Mouse (Mus musculus): Measurements from ENCODE around the gene Rab8b. TPM values are rescaled to one million over a fixed set of nuclear protein-coding genes. Genes with fewer than 3 reads are reported as not detected.
"Not testable (repeated sequence)": the region's sequence is repeated elsewhere in the genome, so short reads cannot be mapped to it uniquely, and the experiment has no call there.

Rab8b gene
- total and polyA plus RNA-seq, 2 experiments from 2014 or later: 9.5 to 9.8 TPM

DNA sequence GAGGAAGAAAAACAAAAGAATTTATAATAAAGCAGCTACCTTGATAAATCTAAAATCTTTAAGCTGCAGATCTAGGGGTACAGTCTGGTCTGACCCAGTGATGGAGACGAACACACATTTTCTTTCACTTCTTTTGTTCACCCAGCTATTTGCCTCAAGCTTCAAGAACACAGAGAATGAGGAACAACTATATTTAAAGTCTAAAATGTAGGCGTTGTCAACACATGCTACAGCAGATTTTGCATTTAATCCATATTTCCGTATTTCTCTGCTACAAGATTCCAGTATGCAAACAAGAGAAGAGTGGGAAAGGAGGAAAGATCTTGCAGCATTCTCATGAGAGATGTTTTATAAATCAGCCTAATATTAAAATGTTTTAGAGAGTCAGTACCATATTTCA, 40.6 kb downstream of the Rab8b start:
- H3K9ac ChIP-seq (replicated peaks; ENCODE audit: low read depth, low read length): no peak overlapping the region
- peaks cover 12% of the 10 kb centered on the region; the same call in 1 of the 2 replicates for H3K9me3 ChIP-seq (replicated peaks; ENCODE audit: control insufficient read depth, low read length)
- 92% methylated on average over 3 of the region's 3 CpGs for WGBS
- no peak overlapping the region for H3K27ac ChIP-seq (ENCODE audit: low read depth)
- H3K4me2 ChIP-seq (ENCODE audit: low read depth, low read length): no peak overlapping the region
- no peaks in the 10 kb centered on the region for H3K4me1 ChIP-seq (ENCODE audit: control insufficient read depth, insufficient read depth)
- H3K27me3 ChIP-seq (ENCODE audit: control insufficient read depth, insufficient read depth, low read length): no peaks in the 10 kb centered on the region
- ATAC-seq (ENCODE audit: insufficient read depth, low read depth): no peak
- DNase-seq (ENCODE audit: low spot score): no peak
- no peak for TF ChIP-seq EP300 (IDR thresholded peaks at IDR 0.05; ENCODE audit: low read depth)
- TF ChIP-seq CTCF (IDR thresholded peaks at IDR 0.05; ENCODE audit: low read depth): no peak
- H3K4me3 ChIP-seq (ENCODE audit: low read depth, low read length): no peak overlapping the region
- H3K36me3 ChIP-seq (replicated peaks; ENCODE audit: control insufficient read depth, insufficient read depth, low read length): peaks cover 5% of the 10 kb centered on the region; the same call in 1 of the 2 replicates

DNA sequence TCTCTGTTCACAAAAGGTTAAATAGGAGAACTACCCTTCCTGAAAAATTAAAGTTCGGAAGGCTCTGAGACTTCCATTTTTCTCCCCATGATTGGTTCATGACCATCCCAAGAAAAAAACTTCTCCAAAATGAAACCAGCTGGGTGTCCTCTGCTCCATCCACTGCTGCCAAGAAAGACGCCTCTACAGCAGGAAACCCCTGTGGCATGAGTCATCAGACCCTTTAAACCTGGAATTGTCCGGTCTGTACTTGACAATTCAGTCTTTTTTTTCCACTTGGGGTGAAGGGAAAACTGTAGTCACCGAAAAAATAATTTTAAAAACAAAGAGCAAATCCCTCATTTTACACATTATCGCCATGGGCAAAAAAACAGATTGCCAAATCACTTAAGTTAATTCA, 42.9 kb downstream of the Rab8b start:
- peaks cover 12% of the 10 kb centered on the region; the same call in 1 of the 2 replicates for H3K9me3 ChIP-seq (replicated peaks; ENCODE audit: control insufficient read depth, low read length)
- H3K36me3 ChIP-seq (replicated peaks; ENCODE audit: control insufficient read depth, insufficient read depth, low read length): peaks cover 5% of the 10 kb centered on the region; the same call in 1 of the 2 replicates
- H3K4me1 ChIP-seq (ENCODE audit: control insufficient read depth, insufficient read depth): peaks cover 12% of the 10 kb centered on the region
- H3K27ac ChIP-seq (ENCODE audit: low read depth): no peak overlapping the region
- H3K4me2 ChIP-seq (ENCODE audit: low read depth, low read length): 0 out of 2 replicates have a peak overlapping the region, but pooled peaks have one; percentile 5
- peak; percentile 72 for ATAC-seq (ENCODE audit: insufficient read depth, low read depth)
- no peak overlapping the region for H3K9ac ChIP-seq (replicated peaks; ENCODE audit: low read depth, low read length)
- DNase-seq (ENCODE audit: low spot score): peak; percentile 75
- 47% methylated on average over 5 of the region's 5 CpGs for WGBS
- TF ChIP-seq EP300 (IDR thresholded peaks at IDR 0.05; ENCODE audit: low read depth): no peak
- no peak for TF ChIP-seq CTCF (IDR thresholded peaks at IDR 0.05; ENCODE audit: low read depth)
- no peaks in the 10 kb centered on the region for H3K27me3 ChIP-seq (ENCODE audit: control insufficient read depth, insufficient read depth, low read length)
- no peak overlapping the region for H3K4me3 ChIP-seq (ENCODE audit: low read depth, low read length)

DNA sequence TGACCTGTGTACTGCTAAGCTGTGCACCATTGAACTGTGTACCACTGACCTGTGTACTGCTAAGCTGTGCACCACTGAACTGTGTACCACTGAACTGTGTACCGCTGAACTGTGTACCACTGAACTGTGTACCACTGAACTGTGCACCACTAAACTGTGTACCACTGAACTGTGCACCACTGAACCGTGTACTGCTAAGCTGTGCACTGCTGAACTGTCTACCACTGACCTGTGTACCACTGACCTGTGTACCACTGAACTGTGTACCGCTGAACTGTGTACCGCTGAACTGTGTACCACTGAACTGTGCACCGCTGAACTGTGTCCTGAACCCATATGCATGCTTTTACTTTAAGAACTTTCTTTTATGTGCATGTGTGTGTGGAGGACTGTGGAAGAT, 45.2 kb downstream of the Rab8b start:
- no peak for TF ChIP-seq CTCF (IDR thresholded peaks at IDR 0.05; ENCODE audit: low read depth)
- no peak for TF ChIP-seq EP300 (IDR thresholded peaks at IDR 0.05; ENCODE audit: low read depth)
- 99% methylated on average over 5 of the region's 5 CpGs for WGBS

DNA sequence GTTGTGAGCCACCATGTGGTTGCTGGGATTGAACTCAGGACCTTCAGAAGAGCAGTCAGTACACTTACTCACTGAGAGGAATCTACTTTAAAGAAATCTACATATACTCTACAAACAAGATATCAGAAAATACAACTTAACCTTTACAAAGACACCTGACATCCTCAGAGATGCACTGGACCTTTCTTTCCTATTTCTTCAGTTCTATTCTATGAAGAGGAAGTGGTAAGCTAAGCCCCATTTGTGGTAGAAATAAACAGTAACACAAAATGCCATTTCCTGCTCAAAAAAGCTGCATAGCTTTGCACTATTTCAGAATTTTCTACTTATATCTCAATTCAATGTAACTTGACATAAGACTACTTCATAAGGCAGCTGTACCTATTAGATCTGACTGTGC, 46.0 kb downstream of the Rab8b start:
- Histone ChIP-seq H3K36me3 (replicated peaks; ENCODE audit: control insufficient read depth, insufficient read depth, low read length) (peaks cover 5% of the 10 kb centered on the region; the same call in 1 of the 2 replicates), H3K27ac (ENCODE audit: low read depth) (no peak overlapping the region), H3K4me3 (ENCODE audit: low read depth, low read length) (no peak overlapping the region), H3K4me2 (ENCODE audit: low read depth, low read length) (no peak overlapping the region), H3K9ac (replicated peaks; ENCODE audit: low read depth, low read length) (no peak overlapping the region), H3K9me3 (replicated peaks; ENCODE audit: control insufficient read depth, low read length) (peaks cover 12% of the 10 kb centered on the region; the same call in 1 of the 2 replicates), H3K27me3 (ENCODE audit: control insufficient read depth, insufficient read depth, low read length) (no peaks in the 10 kb centered on the region), H3K4me1 (ENCODE audit: control insufficient read depth, insufficient read depth) (peaks cover 12% of the 10 kb centered on the region)
- TF ChIP-seq EP300 (IDR thresholded peaks at IDR 0.05; ENCODE audit: low read depth) (no peak), CTCF (IDR thresholded peaks at IDR 0.05; ENCODE audit: low read depth) (no peak)
- ATAC-seq (ENCODE audit: insufficient read depth, low read depth): no peak
- no peak for DNase-seq (ENCODE audit: low spot score)

More for the DNA sequence above, 45.2 kb downstream of the Rab8b start:
- DNase-seq (ENCODE audit: low spot score) (no peak), ATAC-seq (ENCODE audit: insufficient read depth, low read depth) (no peak)
- no peak overlapping the region for H3K4me3 ChIP-seq (ENCODE audit: low read depth, low read length)
- no peak overlapping the region for H3K4me2 ChIP-seq (ENCODE audit: low read depth, low read length)
- H3K27ac ChIP-seq (ENCODE audit: low read depth): no peak overlapping the region
- no peaks in the 10 kb centered on the region for H3K27me3 ChIP-seq (ENCODE audit: control insufficient read depth, insufficient read depth, low read length)
- no peak overlapping the region for H3K9ac ChIP-seq (replicated peaks; ENCODE audit: low read depth, low read length)
- peaks cover 5% of the 10 kb centered on the region; the same call in 1 of the 2 replicates for H3K36me3 ChIP-seq (replicated peaks; ENCODE audit: control insufficient read depth, insufficient read depth, low read length)
- peaks cover 12% of the 10 kb centered on the region for H3K4me1 ChIP-seq (ENCODE audit: control insufficient read depth, insufficient read depth)
- H3K9me3 ChIP-seq (replicated peaks; ENCODE audit: control insufficient read depth, low read length): peaks cover 12% of the 10 kb centered on the region; the same call in 1 of the 2 replicates

DNA sequence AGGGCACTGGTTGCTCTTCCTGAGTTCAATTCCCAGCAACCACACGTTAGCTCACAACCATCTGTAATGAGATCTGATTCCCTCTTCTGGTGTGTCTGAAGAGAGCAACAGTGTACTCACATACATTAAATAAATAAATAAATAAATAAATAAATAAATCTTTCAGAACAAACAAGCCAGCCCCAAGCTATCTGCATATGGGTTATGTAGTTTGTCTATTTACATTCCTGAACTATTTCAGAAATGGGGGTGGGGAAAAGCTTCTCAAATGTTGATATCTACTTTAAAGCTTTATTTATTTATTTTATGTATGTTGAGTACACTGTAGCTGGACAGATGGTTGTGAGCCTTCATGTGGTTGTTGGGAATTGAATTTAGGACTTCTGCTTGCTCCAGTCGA, 46.5 kb downstream of the Rab8b start:
- not testable (repeated sequence) for H3K4me3 ChIP-seq (ENCODE audit: low read depth, low read length); DNase-seq (ENCODE audit: low spot score); H3K4me2 ChIP-seq (ENCODE audit: low read depth, low read length); ATAC-seq (ENCODE audit: insufficient read depth, low read depth); H3K36me3 ChIP-seq (replicated peaks; ENCODE audit: control insufficient read depth, insufficient read depth, low read length); H3K9ac ChIP-seq (replicated peaks; ENCODE audit: low read depth, low read length); H3K27me3 ChIP-seq (ENCODE audit: control insufficient read depth, insufficient read depth, low read length)
- Histone ChIP-seq H3K27ac (ENCODE audit: low read depth) (peak overlapping the region; percentile 84), H3K4me1 (ENCODE audit: control insufficient read depth, insufficient read depth) (peaks cover 17% of the 10 kb centered on the region), H3K9me3 (replicated peaks; ENCODE audit: control insufficient read depth, low read length) (peaks cover 12% of the 10 kb centered on the region; the same call in 1 of the 2 replicates)
- 70% methylated on average over 2 of the region's 2 CpGs for WGBS

Measured in heart, postnatal 0 days (tissue).